Mouse (Mus musculus): ENCODE data around the gene Eif4e2.

- TF ChIP-seq GATA1 (IDR thresholded peaks at IDR 0.05; ENCODE audit: low read length), result no peak
- no peak for TF ChIP-seq TAL1 (IDR thresholded peaks at IDR 0.05; ENCODE audit: low read length)
These were observed 41.4 kb upstream of the Eif4e2 start for GRCm38 (mm10) chr1:87172316-87172715.

All from erythroblast, embryonic 14.5 days (primary cell).